26 mouse cellular contexts compared by ENCODE assay signal in the genomic region with DNA sequence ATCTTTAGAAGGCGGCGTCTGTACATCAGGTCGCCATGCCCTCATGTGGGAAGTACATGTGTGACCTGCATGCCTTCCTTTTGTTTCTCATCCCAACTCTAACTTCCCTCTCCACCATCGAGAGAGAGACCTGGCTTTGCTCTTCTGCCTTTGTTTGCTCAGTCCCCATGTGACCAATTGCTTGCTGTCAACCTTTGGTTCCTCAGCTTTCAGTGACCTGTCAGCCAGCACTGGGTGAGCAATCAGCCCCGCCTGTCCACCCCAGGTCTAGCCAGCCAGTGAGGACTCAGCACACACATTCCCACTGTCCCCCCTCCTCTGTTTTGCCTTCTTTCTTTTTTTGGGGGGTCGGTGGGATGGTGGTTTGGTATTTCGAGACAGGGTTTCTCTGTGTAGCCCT. TPM values are rescaled to one million over a fixed set of nuclear protein-coding genes. Genes with fewer than 3 reads are reported as not detected.
DNase-seq lines count a peak whose midpoint lies in the region; ATAC-seq lines count a peak whose summit lies in the region.
"Had no signal": no experiment of that assay in that cellular context is flagged by ENCODE, and none has a peak within 500 bp of the region (broad histone marks: within the 10 kb centered on the region; RNA-seq: fewer than 3 reads in every experiment).

No protein-coding gene starts in this region.

- no peaks in the 10 kb centered on the region for H3K36me3 ChIP-seq in intestine, embryonic 16.5 days (ENCODE audit: control insufficient read depth, insufficient read depth, low read length)
- peaks cover 4% of the 10 kb centered on the region; the same call in 1 of the 2 replicates for H3K36me3 ChIP-seq in liver, embryonic 13.5 days
- H3K36me3 ChIP-seq in stomach, embryonic 15.5 days, result peaks cover 2% of the 10 kb centered on the region; the same call in 1 of the 2 replicates
- H3K36me3 ChIP-seq in forebrain, embryonic 14.5 days (ENCODE audit: control insufficient read depth, insufficient read depth, low read length), result no peaks in the 10 kb centered on the region
- H3K36me3 ChIP-seq: heart, embryonic 12.5 days; hindbrain, embryonic 15.5 days; lung, embryonic 15.5 days; midbrain, embryonic 12.5 days had no signal

- no peak overlapping the region for H3K4me3 ChIP-seq in intestine, embryonic 16.5 days (ENCODE audit: low read length)
- no peak overlapping the region for H3K4me3 ChIP-seq in liver, embryonic 13.5 days (replicated peaks)
- H3K4me3 ChIP-seq in stomach, embryonic 15.5 days (replicated peaks), result no peak overlapping the region
- no peak overlapping the region for H3K4me3 ChIP-seq in forebrain, embryonic 14.5 days (ENCODE audit: low read depth, low read length)
- H3K4me3 ChIP-seq: forebrain, embryonic 10.5 days; gastrocnemius, adult 2 months; heart, embryonic 12.5 days; hindbrain, embryonic 15.5 days; limb, embryonic 12.5 days; lung, embryonic 15.5 days; midbrain, embryonic 12.5 days had no signal

- peak; percentile 91 for ATAC-seq in intestine, embryonic 16.5 days
- ATAC-seq in liver, embryonic 13.5 days (ENCODE audit: low read depth), result peak; percentile 83
- peak; percentile 75; the same call in 1 of the 2 replicates for ATAC-seq in stomach, embryonic 15.5 days (ENCODE audit: insufficient read depth, low FRiP score, low read depth)
- ATAC-seq in forebrain, embryonic 14.5 days, result no peak

- H3K4me1 ChIP-seq in intestine, embryonic 16.5 days (ENCODE audit: control insufficient read depth, insufficient read depth, low read length), result no peaks in the 10 kb centered on the region
- peaks cover 21% of the 10 kb centered on the region; the same call in 1 of the 2 replicates for H3K4me1 ChIP-seq in liver, embryonic 13.5 days (replicated peaks)
- no peaks in the 10 kb centered on the region for H3K4me1 ChIP-seq in stomach, embryonic 15.5 days
- no peaks in the 10 kb centered on the region for H3K4me1 ChIP-seq in forebrain, embryonic 14.5 days (ENCODE audit: control insufficient read depth, insufficient read depth, low read length)
- H3K4me1 ChIP-seq: forebrain, embryonic 10.5 days; hindbrain, embryonic 15.5 days; lung, embryonic 15.5 days; midbrain, embryonic 12.5 days had no signal

- H3K9ac ChIP-seq in intestine, embryonic 16.5 days (ENCODE audit: low read depth, low read length), result no peak overlapping the region
- no peak overlapping the region for H3K9ac ChIP-seq in liver, embryonic 13.5 days
- no peak overlapping the region for H3K9ac ChIP-seq in stomach, embryonic 15.5 days
- no peak overlapping the region for H3K9ac ChIP-seq in forebrain, embryonic 14.5 days (ENCODE audit: low read length)
- H3K9ac ChIP-seq: heart, embryonic 12.5 days; hindbrain, embryonic 15.5 days; limb, embryonic 12.5 days; lung, embryonic 15.5 days; midbrain, embryonic 12.5 days had no signal

- no peaks in the 10 kb centered on the region for H3K27me3 ChIP-seq in intestine, embryonic 16.5 days (replicated peaks; ENCODE audit: control insufficient read depth, insufficient read depth, low read length)
- H3K27me3 ChIP-seq in liver, embryonic 13.5 days, result no peaks in the 10 kb centered on the region
- H3K27me3 ChIP-seq in stomach, embryonic 15.5 days (replicated peaks), result no peaks in the 10 kb centered on the region
- H3K27me3 ChIP-seq in forebrain, embryonic 14.5 days (replicated peaks; ENCODE audit: control insufficient read depth, insufficient read depth, low read length), result no peaks in the 10 kb centered on the region
- H3K27me3 ChIP-seq: heart, embryonic 12.5 days; hindbrain, embryonic 15.5 days; limb, embryonic 12.5 days; lung, embryonic 15.5 days; midbrain, embryonic 12.5 days had no signal

- H3K9me3 ChIP-seq in intestine, embryonic 16.5 days (ENCODE audit: control insufficient read depth, low read length), result no peaks in the 10 kb centered on the region
- H3K9me3 ChIP-seq in liver, embryonic 13.5 days (replicated peaks), result no peaks in the 10 kb centered on the region
- H3K9me3 ChIP-seq in stomach, embryonic 15.5 days, result no peaks in the 10 kb centered on the region
- H3K9me3 ChIP-seq in forebrain, embryonic 14.5 days (replicated peaks; ENCODE audit: control insufficient read depth, low read length), result no peaks in the 10 kb centered on the region
- H3K9me3 ChIP-seq: forebrain, embryonic 10.5 days; heart, embryonic 12.5 days; hindbrain, embryonic 15.5 days; limb, embryonic 12.5 days; lung, embryonic 15.5 days; midbrain, embryonic 12.5 days had no signal

- 77% methylated on average over 7 of the region's 7 CpGs for WGBS in intestine, embryonic 16.5 days
- WGBS in liver, embryonic 13.5 days (ENCODE audit: insufficient replicate concordance), result 71% methylated on average over 7 of the region's 7 CpGs
- WGBS in stomach, embryonic 15.5 days, result 80% methylated on average over 7 of the region's 7 CpGs
- 95% methylated on average over 7 of the region's 7 CpGs for WGBS in forebrain, embryonic 14.5 days

- no peak overlapping the region for H3K27ac ChIP-seq in intestine, embryonic 16.5 days (ENCODE audit: low read length)
- peak overlapping the region; percentile 43; the same call in 1 of the 2 replicates for H3K27ac ChIP-seq in liver, embryonic 13.5 days
- no peak overlapping the region for H3K27ac ChIP-seq in stomach, embryonic 15.5 days
- no peak overlapping the region for H3K27ac ChIP-seq in forebrain, embryonic 14.5 days (ENCODE audit: low read depth, low read length)
- H3K27ac ChIP-seq: forebrain, embryonic 10.5 days; gastrocnemius, adult 2 months; hindbrain, embryonic 15.5 days; limb, embryonic 12.5 days; lung, embryonic 15.5 days; midbrain, embryonic 12.5 days had no signal

- no peak overlapping the region for H3K4me2 ChIP-seq in intestine, embryonic 16.5 days (ENCODE audit: low read depth, low read length)
- H3K4me2 ChIP-seq in liver, embryonic 13.5 days, result 0 out of 2 replicates have a peak overlapping the region, but pooled peaks have one; percentile 14
- H3K4me2 ChIP-seq in stomach, embryonic 15.5 days, result no peak overlapping the region
- H3K4me2 ChIP-seq in forebrain, embryonic 14.5 days (ENCODE audit: low read length), result no peak overlapping the region
- H3K4me2 ChIP-seq: heart, embryonic 12.5 days; hindbrain, embryonic 15.5 days; limb, embryonic 12.5 days; lung, embryonic 15.5 days; midbrain, embryonic 12.5 days had no signal

- peak; percentile 17 for DNase-seq in ZHBTc4 (ENCODE audit: low read depth, low spot score)
- no peak for DNase-seq in liver, embryonic 13.5 days
- no peak for DNase-seq in ovary, postnatal 10 days (ENCODE audit: low spot score)
- no peak for DNase-seq in forebrain, embryonic 14.5 days (ENCODE audit: low spot score)
- no peak for DNase-seq in urinary bladder, postnatal 36 days (ENCODE audit: low spot score in 2 of 2)
- DNase-seq: adrenal gland, adult 8-10 months; cerebellum, adult 11 months; cerebellum, postnatal 36 days; gastrocnemius, adult 2 months; heart, postnatal 36 days; kidney, adult 2 months; kidney, postnatal 14 days; layer of hippocampus, adult 9-11 months; lung, postnatal 4 days; thymus, adult 2 months had no signal

RNA-seq across cellular contexts. Expression of gene Snd1, which starts 29.7 kb away (rescaled TPM):
- 125 and 127 TPM in 2 replicates for polyA plus RNA-seq in intestine, embryonic 16.5 days (2015; fragmentation: Nextera tagmentation; extraction: Ambion mirVana)
- polyA plus RNA-seq in liver, embryonic 13.5 days (2015; fragmentation: Nextera tagmentation; extraction: Ambion mirVana), result 55.2 and 63.2 TPM in 2 replicates
- polyA plus RNA-seq in stomach, embryonic 15.5 days (2015; fragmentation: Nextera tagmentation; extraction: Ambion mirVana), result 128 and 153 TPM in 2 replicates
- polyA plus RNA-seq in forebrain, embryonic 14.5 days (2014; fragmentation: Nextera tagmentation; extraction: Ambion mirVana), result 67.9 and 80.0 TPM in 2 replicates

RNA-seq across cellular contexts. Expression of gene Pax4, which starts 55.5 kb away (rescaled TPM):
- 1.8 and 2.6 TPM in 2 replicates for polyA plus RNA-seq in intestine, embryonic 16.5 days (2015; fragmentation: Nextera tagmentation; extraction: Ambion mirVana)
- not detected in 2 replicates for polyA plus RNA-seq in liver, embryonic 13.5 days (2015; fragmentation: Nextera tagmentation; extraction: Ambion mirVana)
- 1.6 and 2.5 TPM in 2 replicates for polyA plus RNA-seq in stomach, embryonic 15.5 days (2015; fragmentation: Nextera tagmentation; extraction: Ambion mirVana)
- 0.16 TPM in 1 of 2 replicates, not detected in the other for polyA plus RNA-seq in forebrain, embryonic 14.5 days (2014; fragmentation: Nextera tagmentation; extraction: Ambion mirVana)
- polyA plus RNA-seq: C2C12; forebrain, embryonic 10.5 days; gonadal fat pad, adult 2 months; heart, embryonic 12.5 days; hindbrain, embryonic 15.5 days; kidney, adult 2 months; limb, embryonic 12.5 days; lung, embryonic 15.5 days; midbrain, embryonic 12.5 days; neural tube, embryonic 11.5 days; thymus, adult 2 months had no signal
